Mouse (Mus musculus) gastrocnemius, adult 8-10 months (tissue): Measurements from ENCODE around the gene Fmnl2. TPM values are rescaled to one million over a fixed set of nuclear protein-coding genes. Genes with fewer than 3 reads are reported as not detected.

ENCODE experiments used
- DNase-seq, 2 experiments: peaks; one replicate each; pipeline ENCODE4 v3.0.0; 2022; ENCODE audit warnings: low spot score in 2 of 2
- total RNA-seq, 4 experiments: library from RNA; stranded (reverse); gene quantifications; 2 replicates each; pipeline ENCODE4 v1.2.4; 2022

The Fmnl2 gene
- total RNA-seq, 4 experiments from 2014 or later, result 3.8 to 6.6 (median 5.5) TPM

DNA sequence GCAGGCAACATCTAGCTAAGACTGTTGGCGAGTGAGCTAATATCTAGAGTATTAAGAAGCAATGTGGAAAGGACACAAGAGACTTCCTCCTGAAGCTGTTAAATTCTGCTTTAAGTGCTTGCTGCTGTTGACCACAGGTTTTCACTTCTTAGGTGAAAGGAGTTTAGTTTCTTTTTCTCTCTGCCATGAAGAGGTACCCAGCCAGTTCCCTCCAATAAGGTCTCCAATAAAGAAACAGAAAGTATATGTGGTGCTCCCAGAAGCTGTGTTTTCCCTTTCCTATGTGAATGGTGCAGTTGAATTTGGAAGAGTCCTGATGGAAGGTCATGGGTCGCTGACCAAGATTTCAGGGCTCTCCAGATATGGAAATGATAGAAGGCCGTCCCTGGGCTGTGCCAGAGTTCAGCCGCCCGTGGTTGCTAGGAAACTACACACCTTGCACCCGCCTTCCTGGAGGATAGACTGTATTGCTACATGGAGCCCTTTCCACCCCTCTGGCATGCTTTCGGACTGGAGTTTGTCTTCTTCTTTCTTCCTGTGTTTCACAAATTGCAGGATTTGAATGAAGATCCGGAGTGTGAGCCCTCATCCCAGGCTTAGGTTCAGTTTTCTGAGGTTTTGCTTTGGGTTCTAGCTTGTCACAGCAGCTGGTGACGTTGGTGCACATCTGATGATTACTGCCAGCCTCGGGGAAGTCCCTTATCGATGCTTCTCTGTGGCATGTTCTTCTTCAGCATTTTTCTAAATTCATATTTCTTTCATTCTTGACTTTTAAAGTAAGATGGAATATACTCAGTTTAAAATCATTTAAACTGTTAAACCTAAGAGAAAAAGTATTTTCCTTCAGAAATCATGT, 244.5 kb downstream of the Fmnl2 start:
- DNase-seq, result no peak

DNA sequence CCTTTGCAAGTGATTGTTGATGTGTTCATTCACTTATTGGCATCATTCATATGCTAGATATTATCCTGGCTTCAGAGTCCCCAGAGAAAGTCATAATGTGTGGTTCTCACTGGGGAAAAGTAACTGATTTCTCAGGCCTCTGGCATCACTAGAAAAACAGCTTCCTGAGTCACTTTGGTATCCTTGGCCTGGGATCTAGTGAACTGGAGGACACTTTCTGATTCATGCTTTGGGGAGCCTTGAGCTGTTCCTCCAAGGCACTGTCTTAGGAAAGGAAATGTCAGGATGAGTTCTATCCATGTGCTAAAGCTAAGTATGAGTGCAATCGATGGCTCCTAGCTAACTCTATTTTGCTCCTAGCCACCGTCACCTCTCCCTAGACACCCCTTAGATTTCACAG, 245.2 kb downstream of the Fmnl2 start:
- no peak for DNase-seq

DNA sequence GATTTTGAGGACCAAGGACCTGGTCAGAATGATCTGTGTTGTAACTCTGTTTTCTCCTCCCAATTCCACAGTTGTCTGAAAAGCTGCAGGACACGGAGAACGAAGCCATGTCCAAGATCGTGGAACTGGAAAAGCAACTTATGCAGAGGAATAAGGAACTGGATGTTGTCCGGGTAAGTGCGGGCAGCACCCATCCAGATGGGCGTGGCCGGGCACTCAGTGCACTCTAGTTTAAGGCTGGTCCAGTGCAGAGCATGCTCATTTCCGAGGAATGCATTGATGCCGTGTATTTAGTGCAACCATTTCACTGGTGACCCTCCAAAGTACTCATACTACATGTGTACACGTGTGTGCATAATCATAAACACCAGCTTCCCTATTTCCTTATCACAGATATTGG, 247.7 kb downstream of the Fmnl2 start:
- no peak for DNase-seq

DNA sequence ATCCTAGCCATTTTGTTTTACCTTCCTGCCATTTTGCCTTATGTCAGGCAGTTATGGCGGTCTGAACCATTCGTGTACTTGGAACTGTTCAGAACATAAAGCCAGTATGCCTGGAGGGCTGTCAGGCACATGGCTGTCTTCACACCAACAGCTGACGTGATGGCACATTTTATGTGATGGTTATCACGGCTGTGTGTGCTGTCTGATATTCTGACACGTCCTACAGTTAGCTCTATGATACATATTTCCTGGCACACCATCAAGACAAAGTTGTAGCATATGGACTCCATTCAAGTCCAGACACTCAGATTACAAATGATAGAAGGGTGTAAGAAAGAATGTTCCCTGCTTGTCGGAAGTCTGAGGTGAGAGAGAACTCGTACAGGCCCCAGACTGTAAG, 248.4 kb downstream of the Fmnl2 start:
- no peak for DNase-seq

DNA sequence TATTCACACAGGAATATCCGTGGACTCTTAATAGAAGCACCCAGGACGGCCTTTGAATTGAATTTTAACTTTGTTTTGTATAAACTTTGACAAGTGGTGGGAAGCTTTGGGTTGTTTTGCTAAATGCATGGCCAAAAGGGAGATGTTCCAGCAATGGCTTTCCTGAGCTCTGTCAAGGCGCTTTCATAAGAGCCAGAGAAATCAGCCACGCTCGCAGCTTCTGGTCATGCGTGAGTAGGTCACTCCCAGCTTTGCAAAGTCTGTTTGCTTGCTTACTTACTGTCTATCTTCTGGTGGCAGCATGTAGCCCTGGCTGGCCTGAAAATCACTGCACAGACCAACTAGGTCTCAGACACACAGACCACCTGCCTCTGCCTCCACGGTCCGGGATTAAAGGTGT, 248.8 kb downstream of the Fmnl2 start:
- DNase-seq, result no peak

DNA sequence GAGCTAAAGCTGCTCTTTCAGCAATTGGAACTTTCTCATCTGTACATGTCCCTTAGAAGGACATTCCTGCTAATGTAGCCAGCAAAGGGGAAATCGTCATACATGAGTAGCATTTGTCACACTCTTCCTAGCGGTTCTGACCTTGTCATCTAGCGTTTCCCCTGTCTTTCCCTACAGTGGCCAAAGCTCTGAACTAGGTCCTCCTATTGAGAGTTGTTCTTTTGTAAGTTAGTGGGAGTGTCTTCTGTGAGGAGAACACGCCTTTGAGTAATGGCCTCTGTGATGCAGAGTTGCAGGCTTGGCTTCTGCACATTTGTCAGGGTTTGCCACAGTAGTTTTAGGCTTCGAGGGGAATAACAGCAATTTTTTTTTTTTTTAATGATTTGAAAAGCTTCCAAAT, 250.9 kb downstream of the Fmnl2 start:
- no peak for DNase-seq

DNA sequence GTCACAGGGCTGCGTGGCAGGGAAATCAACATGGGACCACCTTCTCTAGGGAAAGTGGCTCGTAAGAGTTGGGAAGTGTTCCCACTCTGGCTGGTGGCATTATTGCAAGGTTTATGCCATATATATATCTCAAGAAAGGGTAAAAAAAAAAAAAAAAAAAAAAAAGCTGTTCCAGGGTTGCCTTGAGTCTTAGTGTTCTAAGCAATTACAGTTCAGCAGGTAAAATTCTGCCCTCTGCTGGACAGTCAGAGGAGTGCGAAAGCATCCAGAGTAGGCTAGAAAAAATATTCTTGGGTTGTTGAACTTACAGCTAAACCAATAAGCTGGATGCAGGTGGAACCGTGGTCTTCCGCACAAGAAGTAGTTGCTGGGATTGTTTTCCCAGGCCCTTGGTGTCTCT, 264.1 kb downstream of the Fmnl2 start:
- no peak for DNase-seq

DNA sequence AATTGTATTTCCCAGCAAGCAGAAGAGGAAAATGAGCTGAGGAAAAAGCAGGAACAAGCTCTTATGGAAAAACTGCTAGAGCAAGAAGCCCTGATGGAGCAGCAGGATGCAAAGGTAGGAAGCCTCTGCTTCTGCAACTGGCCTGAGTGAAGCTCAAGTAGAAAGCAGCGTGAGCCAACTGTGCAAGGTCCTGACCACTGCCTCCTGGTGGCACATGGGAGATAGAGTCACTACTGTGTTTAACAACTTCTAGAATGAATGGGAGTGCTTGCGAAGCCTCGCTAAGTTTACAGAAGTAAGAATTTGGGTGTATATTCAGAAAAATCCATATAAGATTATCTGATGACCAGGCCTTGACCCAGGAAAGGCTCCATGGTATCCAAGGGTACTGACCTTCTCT, 268.3 kb downstream of the Fmnl2 start:
- no peak for DNase-seq

DNA sequence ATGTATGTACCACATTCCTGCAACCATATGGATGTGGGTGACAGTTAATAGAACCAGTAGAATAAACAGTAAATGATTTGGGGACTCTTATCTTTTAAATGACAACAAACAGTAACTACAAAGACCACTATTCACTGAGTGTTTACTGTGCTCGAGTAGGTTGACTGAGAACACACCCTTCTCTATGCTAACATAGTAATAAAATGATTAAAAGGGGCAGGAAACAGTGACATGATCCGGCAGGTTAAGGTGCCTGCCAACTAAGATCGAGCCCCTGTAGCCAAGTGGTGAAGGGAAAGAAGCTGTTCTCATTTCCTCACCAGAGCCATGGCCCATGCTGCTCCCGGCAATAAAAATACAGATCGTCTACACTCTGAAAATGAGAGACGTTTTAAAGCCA, 271.4 kb downstream of the Fmnl2 start:
- DNase-seq, result no peak

DNA sequence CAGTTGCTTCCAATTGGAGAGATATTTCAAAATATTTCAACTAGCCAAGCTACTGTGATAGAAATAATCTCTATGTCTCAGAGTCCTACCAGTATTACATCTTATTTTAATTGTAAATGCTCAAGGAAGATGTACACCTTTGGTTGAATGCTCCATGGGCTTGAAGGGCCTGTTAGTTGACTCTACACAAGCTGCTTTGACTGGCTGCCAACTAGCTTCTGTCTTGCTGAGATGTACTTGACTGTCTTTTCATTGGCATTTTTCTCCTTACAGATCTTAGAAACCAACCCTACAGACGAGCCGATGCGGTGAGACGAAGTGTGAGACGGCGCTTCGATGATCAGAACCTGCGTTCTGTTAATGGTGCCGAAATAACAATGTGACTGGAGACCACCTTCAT, 273.9 kb downstream of the Fmnl2 start:
- no peak for DNase-seq

DNA sequence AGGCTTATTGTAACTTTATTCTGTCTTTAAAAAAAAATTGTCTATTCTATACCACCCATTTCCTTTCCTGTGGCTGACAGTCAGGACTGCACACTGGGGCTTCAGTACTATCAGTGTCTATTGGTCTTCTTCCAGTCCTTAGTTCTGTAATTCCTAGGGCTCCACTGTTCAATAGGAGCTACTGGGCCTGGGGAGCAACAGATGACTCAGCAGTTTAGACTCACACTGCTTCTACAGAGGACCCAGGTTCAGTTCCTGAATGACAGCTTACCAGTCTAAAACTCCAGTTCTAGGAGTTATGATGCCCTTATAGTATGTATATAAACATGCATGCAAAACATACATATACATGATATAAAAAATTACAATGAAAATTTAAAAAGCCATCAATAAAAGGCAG, 289.2 kb downstream of the Fmnl2 start:
- DNase-seq, result no peak

DNA sequence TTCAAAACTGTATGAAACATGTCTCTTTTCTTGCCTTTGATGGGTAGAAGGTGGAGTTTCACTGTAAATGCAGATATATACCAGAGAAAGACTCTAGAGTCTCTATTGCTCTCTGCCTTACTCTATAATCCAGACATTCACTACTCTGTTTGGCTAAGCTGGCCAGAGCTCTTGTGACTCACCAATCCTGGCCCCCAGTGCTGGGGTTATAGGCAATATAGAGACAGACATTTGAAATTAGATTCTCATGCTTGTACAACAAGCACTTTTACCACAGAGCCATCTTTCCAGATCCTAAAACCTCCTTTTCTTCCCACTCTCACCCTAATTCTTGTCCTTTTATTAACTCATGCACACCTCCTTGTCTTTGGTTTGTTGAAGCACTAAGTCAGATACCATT, 316.3 kb downstream of the Fmnl2 start:
- no peak for DNase-seq

DNA sequence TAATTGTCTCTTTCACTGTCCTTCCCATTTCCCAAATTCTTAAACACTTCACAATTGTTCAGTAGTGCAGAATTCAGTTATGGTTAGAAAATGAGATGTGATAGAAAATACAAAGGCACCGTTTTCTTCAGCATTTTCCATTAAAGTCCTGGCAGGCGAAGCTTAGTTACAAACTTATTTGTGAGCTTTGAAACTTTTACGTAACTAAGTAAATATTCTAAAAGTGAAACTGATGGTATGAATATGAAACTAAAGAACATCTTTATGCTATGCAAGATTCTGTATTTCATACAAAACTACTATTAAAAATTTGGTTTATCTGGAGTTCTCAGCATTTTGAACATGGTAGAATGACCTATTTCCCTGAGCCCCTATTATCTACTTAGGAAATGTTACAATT, 321.3 kb downstream of the Fmnl2 start:
- no peak for DNase-seq

DNA sequence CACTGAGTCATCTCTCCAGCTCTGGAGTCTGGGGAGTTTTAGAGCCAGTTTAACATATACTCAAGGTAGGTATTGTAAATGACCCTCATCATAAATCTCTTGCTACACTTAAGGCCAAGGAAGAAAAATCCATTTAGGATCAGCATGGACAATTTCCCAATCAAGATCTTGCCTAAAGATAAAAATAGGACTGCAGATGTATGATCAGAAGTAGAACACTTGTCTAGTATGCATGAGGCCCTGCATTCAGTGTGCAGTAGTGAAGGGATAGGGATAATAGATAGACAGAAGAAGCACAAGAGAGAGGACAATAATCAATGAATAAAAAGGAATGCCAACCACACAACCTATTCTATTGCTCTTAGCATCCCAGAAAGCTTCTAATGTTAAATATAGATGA, 322.2 kb downstream of the Fmnl2 start:
- DNase-seq, result no peak

Other genes starting within 250 kb of the Fmnl2 start
- under 1 TPM; 0.07 to 0.70 (median 0.41) TPM for gene Cacnb4, start 181.0 kb upstream of the Fmnl2 start, total RNA-seq
- 1 to 10 TPM; 8.6 to 9.1 (median 9.0) TPM for gene Stam2, start 115.6 kb upstream of the Fmnl2 start, total RNA-seq